Mouse (Mus musculus) thymus, postnatal 0 days (tissue): ENCODE measurements around the gene Myoz2. TPM values are rescaled to one million over a fixed set of nuclear protein-coding genes. Genes with fewer than 3 reads are reported as not detected.

Source experiments
- DNase-seq: peaks from one replicate; pipeline ENCODE4 v3.0.0-alpha.2; 2015; ENCODE audit warnings: low spot score
- microRNA-seq: library from miRNA; unstranded; fragments of <30 nt; microRNA quantifications from one replicate; pipeline ENCODE4, GENCODE M21; 2016; ENCODE audit warnings: borderline number of aligned reads
- polyA plus RNA-seq: library from polyadenylated mRNA; unstranded; fragments of >200 nt; fragmentation: Nextera tagmentation; extraction: Ambion mirVana; gene quantifications from 2 replicates; pipeline ENCODE4 v1.2.1, GENCODE M21; 2015

The Myoz2 gene
- polyA plus RNA-seq, 1 experiment from 2014 or later = not detected

GRCm38 (mm10) chr3:123009417-123009816, 25.4 kb downstream of the Myoz2 start:
- no peak for DNase-seq

GRCm38 (mm10) chr3:123007386-123007785, 27.4 kb downstream of the Myoz2 start:
- DNase-seq = no peak

GRCm38 (mm10) chr3:123001053-123001452, 33.8 kb downstream of the Myoz2 start:
- DNase-seq = no peak

GRCm38 (mm10) chr3:122998511-122998910, 36.3 kb downstream of the Myoz2 start:
- no peak for DNase-seq

- no peak for DNase-seq
Measured at GRCm38 (mm10) chr3:122996968-122997367, 37.8 kb downstream of the Myoz2 start.

GRCm38 (mm10) chr3:122986906-122987305, 47.9 kb downstream of the Myoz2 start:
- no peak for DNase-seq

GRCm38 (mm10) chr3:122986386-122986785, 48.4 kb downstream of the Myoz2 start:
- DNase-seq = no peak

GRCm38 (mm10) chr3:122985183-122985944, 49.5 kb downstream of the Myoz2 start:
- peak; percentile 16 for DNase-seq

GRCm38 (mm10) chr3:122984249-122985182, 50.3 kb downstream of the Myoz2 start, which contains the start of gene Usp53:
TSS of gene Usp53 (minus strand) at chr3:122984510.
- DNase-seq = peak; percentile 93

- DNase-seq = peak; percentile 69
Measured at GRCm38 (mm10) chr3:122983849-122984248, 51.0 kb downstream of the Myoz2 start.

GRCm38 (mm10) chr3:122975964-122976363, 58.9 kb downstream of the Myoz2 start:
- no peak for DNase-seq

- no peak for DNase-seq
Measured at GRCm38 (mm10) chr3:122975363-122975762, 59.5 kb downstream of the Myoz2 start.

- no peak for DNase-seq
Measured at GRCm38 (mm10) chr3:122974833-122975232, 60.0 kb downstream of the Myoz2 start.

GRCm38 (mm10) chr3:122972126-122972822, 62.5 kb downstream of the Myoz2 start:
- DNase-seq = no peak

GRCm38 (mm10) chr3:122968391-122968790, 66.4 kb downstream of the Myoz2 start:
- no peak for DNase-seq

GRCm38 (mm10) chr3:122964301-122964700, 70.5 kb downstream of the Myoz2 start:
- DNase-seq = no peak

Small RNA genes within 50 kb of the gene (microRNA-seq; reads per million reads assigned to microRNA genes)
- not detected for gene Gm22066

Other genes with a start within 250 kb of the Myoz2 start
- gene Fabp2, start 139.9 kb downstream of the Myoz2 start, polyA plus RNA-seq = 0.86 and 1.0 TPM in 2 replicates
- not detected in 2 replicates for gene Gm10959, start 115.7 kb downstream of the Myoz2 start, polyA plus RNA-seq
- 139 and 157 TPM in 2 replicates for gene 1810037I17Rik, start 110.8 kb downstream of the Myoz2 start, polyA plus RNA-seq
- 4.5 and 6.9 TPM in 2 replicates for gene Usp53, start 50.5 kb downstream of the Myoz2 start, polyA plus RNA-seq
- gene Synpo2, start 201.1 kb upstream of the Myoz2 start, polyA plus RNA-seq = 2.3 and 3.3 TPM in 2 replicates
- gene Sec24d, start 232.4 kb upstream of the Myoz2 start, polyA plus RNA-seq = 24.4 and 25.6 TPM in 2 replicates